20 mouse cellular contexts compared by ENCODE assay signal in the genomic region with DNA sequence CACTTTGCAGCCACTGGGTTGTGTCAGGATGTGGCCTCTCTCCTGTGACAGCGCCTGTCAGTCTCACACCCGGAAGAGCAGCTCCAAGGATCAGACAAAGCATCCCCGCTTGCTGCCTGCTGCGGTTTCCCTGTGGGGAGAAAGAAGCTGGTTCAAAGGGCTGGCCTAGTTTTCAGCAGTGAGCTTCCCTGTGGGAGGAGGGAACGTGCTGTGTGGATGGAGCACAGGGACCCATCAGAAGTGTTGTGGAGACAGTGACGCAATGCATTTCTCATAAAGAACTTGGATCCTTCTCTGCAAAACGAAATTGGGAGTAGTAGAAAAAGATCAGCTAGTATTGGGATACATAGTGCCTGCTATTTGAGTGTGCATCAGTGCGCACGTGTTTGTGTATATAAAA.
DNase-seq lines count a peak whose midpoint lies in the region; ATAC-seq and TF ChIP-seq lines count a peak whose summit lies in the region.
"Had no signal": no experiment of that assay in that cellular context is flagged by ENCODE, and none has a peak within 500 bp of the region (broad histone marks: within the 10 kb centered on the region; RNA-seq: fewer than 3 reads in every experiment).

No protein-coding gene starts in this region.

- peak; percentile 85 for DNase-seq in heart, adult 11 months
- DNase-seq in heart, postnatal 10 days = no peak
- DNase-seq in midbrain, postnatal 0 days (ENCODE audit: low spot score) = no peak
- DNase-seq in brain, adult 2 months (ENCODE audit: low read depth, low spot score) = peak; percentile 72
- DNase-seq in retina, embryonic 14.5 days (ENCODE audit: low spot score) = peak; percentile 62
- DNase-seq in forebrain, postnatal 0 days = no peak
- DNase-seq in layer of hippocampus, adult 2 months (ENCODE audit: low spot score in 2 of 2) = no peak
- DNase-seq: adrenal gland, adult 8-10 months; adrenal gland, postnatal 36 days; cerebellum, adult 11 months; cerebellum, adult 8-10 months; cerebellum, postnatal 14 days; gastrocnemius, postnatal 10 days; heart, adult 2 months had no signal

- WGBS in midbrain, embryonic 15.5 days = 46% methylated on average over 9 of the region's 9 CpGs
- WGBS in midbrain, postnatal 0 days = 48% methylated on average over 9 of the region's 9 CpGs
- 55% methylated on average over 9 of the region's 9 CpGs for WGBS in forebrain, postnatal 0 days

- no peaks in the 10 kb centered on the region for H3K36me3 ChIP-seq in midbrain, embryonic 15.5 days (replicated peaks)
- H3K36me3 ChIP-seq in midbrain, postnatal 0 days (ENCODE audit: insufficient read depth, low read length) = no peaks in the 10 kb centered on the region
- H3K36me3 ChIP-seq in forebrain, postnatal 0 days (ENCODE audit: insufficient read depth) = no peaks in the 10 kb centered on the region
- H3K36me3 ChIP-seq: heart, embryonic 15.5 days; hindbrain, embryonic 10.5 days had no signal

- H3K4me1 ChIP-seq in midbrain, embryonic 15.5 days = 0 out of 2 replicates have a peak, but pooled peaks cover 3% of the 10 kb centered on the region
- H3K4me1 ChIP-seq in midbrain, postnatal 0 days (ENCODE audit: insufficient read depth, low read length) = peaks cover 3% of the 10 kb centered on the region; the same call in 1 of the 2 replicates
- no peaks in the 10 kb centered on the region for H3K4me1 ChIP-seq in forebrain, postnatal 0 days (ENCODE audit: insufficient read depth)
- H3K4me1 ChIP-seq: heart, embryonic 15.5 days had no signal

- H3K27ac ChIP-seq in midbrain, embryonic 15.5 days = no peak overlapping the region
- no peak overlapping the region for H3K27ac ChIP-seq in midbrain, postnatal 0 days (ENCODE audit: low read depth, low read length)
- H3K27ac ChIP-seq in forebrain, postnatal 0 days (ENCODE audit: low read depth, low read length) = no peak overlapping the region
- H3K27ac ChIP-seq in layer of hippocampus, adult 2 months = no peak overlapping the region
- H3K27ac ChIP-seq: heart, adult 2 months; heart, embryonic 15.5 days; hindbrain, embryonic 10.5 days; hindbrain, embryonic 14.5 days had no signal

- intact Hi-C loops in heart, postnatal 10 days (cut with DNase I) = no loop called here

- H3K4me2 ChIP-seq in midbrain, embryonic 15.5 days = no peak overlapping the region
- no peak overlapping the region for H3K4me2 ChIP-seq in midbrain, postnatal 0 days (ENCODE audit: low read depth, low read length, poor library complexity, severe bottlenecking)
- no peak overlapping the region for H3K4me2 ChIP-seq in forebrain, postnatal 0 days (ENCODE audit: low read depth)
- H3K4me2 ChIP-seq: heart, embryonic 11.5 days; heart, embryonic 15.5 days; hindbrain, embryonic 14.5 days had no signal

- peak; percentile 60; the same call in 1 of the 2 replicates for ATAC-seq in midbrain, embryonic 15.5 days (replicated peaks)
- no peak for ATAC-seq in midbrain, postnatal 0 days (ENCODE audit: low FRiP score)
- no peak for ATAC-seq in forebrain, postnatal 0 days
- ATAC-seq: forebrain, embryonic 14.5 days had no signal

- no peaks in the 10 kb centered on the region for H3K27me3 ChIP-seq in midbrain, embryonic 15.5 days (replicated peaks)
- no peaks in the 10 kb centered on the region for H3K27me3 ChIP-seq in midbrain, postnatal 0 days (ENCODE audit: insufficient read depth, low read length)
- H3K27me3 ChIP-seq in forebrain, postnatal 0 days (ENCODE audit: insufficient read depth, low read length) = no peaks in the 10 kb centered on the region
- H3K27me3 ChIP-seq: heart, embryonic 15.5 days had no signal

- H3K4me3 ChIP-seq in midbrain, embryonic 15.5 days = no peak overlapping the region
- no peak overlapping the region for H3K4me3 ChIP-seq in midbrain, postnatal 0 days (ENCODE audit: low read depth, low read length)
- H3K4me3 ChIP-seq in forebrain, postnatal 0 days (ENCODE audit: low read depth, low read length) = no peak overlapping the region
- no peak overlapping the region for H3K4me3 ChIP-seq in layer of hippocampus, adult 2 months
- H3K4me3 ChIP-seq: heart, adult 2 months; heart, embryonic 15.5 days; hindbrain, embryonic 10.5 days had no signal

- H3K9me3 ChIP-seq in midbrain, embryonic 15.5 days = no peaks in the 10 kb centered on the region
- no peaks in the 10 kb centered on the region for H3K9me3 ChIP-seq in midbrain, postnatal 0 days (ENCODE audit: low read length)
- H3K9me3 ChIP-seq in forebrain, postnatal 0 days (ENCODE audit: low read length) = no peaks in the 10 kb centered on the region
- H3K9me3 ChIP-seq: heart, embryonic 15.5 days; hindbrain, embryonic 10.5 days had no signal

- no peak for TF ChIP-seq CTCF in midbrain, postnatal 0 days (IDR thresholded peaks at IDR 0.05)
- no peak for TF ChIP-seq CTCF in forebrain, postnatal 0 days (IDR thresholded peaks at IDR 0.05; ENCODE audit: low read depth)
- TF ChIP-seq CTCF in layer of hippocampus, adult 2 months (conservative IDR thresholded peaks at IDR 0.05) = no peak

- no peak overlapping the region for H3K9ac ChIP-seq in midbrain, embryonic 15.5 days
- H3K9ac ChIP-seq in midbrain, postnatal 0 days (replicated peaks; ENCODE audit: low read length, poor library complexity, severe bottlenecking) = no peak overlapping the region
- no peak overlapping the region for H3K9ac ChIP-seq in forebrain, postnatal 0 days
- H3K9ac ChIP-seq: heart, embryonic 15.5 days; hindbrain, embryonic 14.5 days had no signal

Comparison
In these comparisons a context has a peak if more than half of its experiments do, and no peak if none do; other contexts are left out.
1. DNase-seq: peak in heart, adult 11 months (single experiment), brain, adult 2 months (single experiment) and retina, embryonic 14.5 days (single experiment); none in heart, postnatal 10 days (0 of 2), midbrain, postnatal 0 days (single experiment), forebrain, postnatal 0 days (single experiment) and layer of hippocampus, adult 2 months (0 of 2).